Mouse (Mus musculus): ENCODE measurements around the gene Rbm26.

Rbm26 gene

DNA sequence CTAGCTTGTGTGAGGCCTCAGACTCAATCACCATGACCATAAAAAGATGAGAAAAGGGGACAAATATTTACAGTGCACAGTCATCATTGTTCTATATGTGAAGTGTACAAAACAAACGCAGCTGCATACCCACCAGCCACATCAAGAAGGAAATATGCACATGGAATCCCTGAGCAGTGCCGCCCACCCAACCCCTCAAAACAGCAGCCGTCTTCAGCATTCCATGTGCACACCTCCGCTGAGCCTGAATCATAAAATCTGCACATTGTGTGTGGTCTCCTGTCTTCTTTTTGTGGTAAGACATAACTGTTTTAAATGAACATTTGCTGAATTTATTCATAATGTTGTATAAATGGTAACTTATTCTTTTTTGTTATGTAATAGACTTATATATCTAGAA, 90.1 kb downstream of the Rbm26 start:
- no peak for DNase-seq (ENCODE audit: low read depth in 2 of 2, low spot score in 2 of 2)

DNA sequence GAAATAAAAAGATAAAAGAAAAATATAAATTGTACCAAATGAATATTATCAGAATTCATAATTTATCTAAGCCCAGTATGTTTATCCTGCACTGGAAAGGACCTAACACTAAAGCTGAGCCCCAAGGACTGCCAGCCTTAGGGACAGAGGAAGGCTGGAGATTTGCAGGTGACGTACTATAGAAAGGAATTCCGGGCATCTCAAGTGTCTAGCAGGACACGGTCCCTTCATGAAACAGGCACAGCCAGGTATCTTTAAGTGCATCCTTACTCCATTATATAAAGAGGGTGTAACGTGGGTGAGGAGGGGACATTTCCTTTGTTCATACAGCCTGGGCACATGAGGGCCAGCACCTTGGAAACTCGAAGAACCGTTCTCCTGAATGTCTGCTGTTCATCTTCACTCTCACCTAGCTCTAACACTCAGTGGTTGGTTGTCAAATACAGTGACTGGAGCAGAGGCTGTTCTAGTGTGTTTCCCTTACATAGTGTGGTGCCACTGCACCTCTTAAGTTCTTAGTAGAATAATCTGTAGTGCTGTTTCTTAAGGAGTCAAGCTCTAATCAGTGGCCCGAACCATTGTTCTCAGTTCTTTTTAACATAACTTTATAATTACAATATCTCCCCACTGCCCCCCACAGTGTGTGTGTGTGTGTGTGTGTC, 91.7 kb downstream of the Rbm26 start:
- no peak for DNase-seq (ENCODE audit: low read depth in 2 of 2, low spot score in 2 of 2)

GRCm38 (mm10) chr14:105084757-105085330, 92.3 kb downstream of the Rbm26 start:
- DNase-seq (ENCODE audit: low read depth in 2 of 2, low spot score in 2 of 2): no peak

GRCm38 (mm10) chr14:105084106-105084505, 93.0 kb downstream of the Rbm26 start:
- DNase-seq (ENCODE audit: low read depth in 2 of 2, low spot score in 2 of 2): no peak

- DNase-seq (ENCODE audit: low read depth in 2 of 2, low spot score in 2 of 2): no peak
These were observed 102.4 kb downstream of the Rbm26 start for GRCm38 (mm10) chr14:105074776-105075175.

DNA sequence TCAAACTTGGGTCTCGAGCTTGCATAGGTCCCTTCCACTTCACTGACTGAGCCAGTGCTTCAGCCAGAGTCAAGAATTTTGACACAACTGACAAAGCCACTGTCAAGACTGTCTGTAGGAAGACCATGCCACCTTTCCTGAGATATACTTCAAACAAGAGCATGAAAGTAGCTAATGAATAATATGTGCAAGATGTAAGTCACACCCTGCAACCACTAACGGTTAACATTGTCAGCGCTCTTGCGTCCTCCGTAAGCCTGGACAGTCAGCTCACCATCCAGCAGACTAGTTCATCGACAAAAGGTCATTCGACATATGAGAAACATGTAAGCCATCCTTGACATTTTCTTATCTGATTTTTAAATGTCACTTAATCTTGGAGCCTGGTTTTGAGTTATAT, 102.8 kb downstream of the Rbm26 start:
- no peak for DNase-seq (ENCODE audit: low read depth in 2 of 2, low spot score in 2 of 2)

DNA sequence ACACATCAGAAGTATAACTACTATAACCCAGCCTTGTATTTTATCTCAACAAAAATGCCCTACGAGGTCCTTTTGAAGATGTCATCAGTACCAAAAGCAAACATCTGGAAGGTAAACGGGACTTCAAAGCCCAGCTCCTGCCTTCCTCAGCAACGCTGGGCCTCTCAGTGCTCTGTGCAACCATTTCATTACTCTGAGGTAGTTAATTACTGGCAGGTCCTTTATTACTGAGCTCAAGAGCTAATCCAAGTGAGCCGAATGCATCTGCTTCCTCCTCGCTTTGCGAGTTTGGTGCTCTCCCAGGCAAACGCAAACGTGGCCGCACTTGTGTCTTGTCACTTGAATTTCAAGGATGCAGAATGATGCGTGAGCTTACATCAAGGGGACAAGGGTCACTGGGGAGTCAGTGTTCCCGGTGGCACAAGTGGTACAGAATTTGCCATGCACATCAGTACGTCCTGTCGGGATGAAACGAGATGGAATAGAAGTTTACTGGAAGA, 106.1 kb downstream of the Rbm26 start:
- no peak for DNase-seq (ENCODE audit: low read depth in 2 of 2, low spot score in 2 of 2)

DNA sequence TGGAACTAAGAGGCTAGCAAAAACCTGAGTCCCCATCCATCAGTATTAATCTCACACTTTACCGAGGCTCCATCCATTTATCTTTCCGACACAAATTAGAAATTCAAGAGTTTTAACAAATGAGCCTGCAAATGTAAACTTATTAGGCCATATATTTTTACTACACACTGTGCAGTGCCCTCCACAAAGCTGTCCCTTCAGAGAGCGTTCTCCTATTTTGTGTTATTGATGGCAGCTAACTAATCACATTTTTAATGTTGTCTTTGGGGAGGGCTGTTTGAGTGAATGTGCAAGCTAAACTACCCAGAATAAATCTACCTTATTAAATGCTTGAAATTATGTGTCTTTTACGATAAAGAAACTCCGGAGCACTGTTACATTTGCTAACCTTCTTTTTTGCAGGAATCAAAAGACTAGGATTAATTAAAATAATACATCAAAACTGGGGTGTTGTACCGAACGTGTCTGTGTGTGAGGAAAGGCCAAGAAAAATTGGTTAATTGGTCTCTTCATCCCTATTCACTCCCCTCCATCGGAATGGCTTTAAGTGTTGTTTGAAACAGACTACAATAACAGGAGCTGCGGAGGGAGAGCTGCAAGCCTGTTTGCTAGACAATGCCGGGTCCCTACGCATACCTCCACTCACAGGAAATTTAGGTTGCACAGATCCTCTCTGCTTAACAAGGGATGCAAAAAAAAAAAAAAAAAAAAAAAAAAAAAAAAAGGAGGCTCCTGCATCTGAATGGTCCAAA, 106.7 kb downstream of the Rbm26 start:
- no peak for DNase-seq (ENCODE audit: low read depth in 2 of 2, low spot score in 2 of 2)

DNA sequence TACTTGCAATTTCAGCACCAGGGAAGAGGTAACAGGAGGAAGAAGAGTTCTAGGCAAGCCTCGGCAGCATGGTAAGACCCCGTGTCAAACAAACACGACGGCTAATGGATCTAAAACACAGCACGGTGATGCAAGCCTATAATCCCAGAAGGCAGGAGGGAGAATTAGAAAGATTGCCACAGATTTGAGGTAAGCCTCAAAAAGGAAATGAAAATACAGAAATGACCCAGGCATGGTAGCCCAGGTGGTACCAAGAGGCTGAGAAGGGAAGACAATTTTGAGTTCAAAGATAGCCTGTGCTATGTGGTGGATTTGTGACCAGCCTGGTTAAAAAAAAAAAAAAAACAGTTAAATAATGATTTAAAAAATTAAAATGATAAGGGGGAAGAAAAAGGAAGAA, 109.1 kb downstream of the Rbm26 start:
- DNase-seq (ENCODE audit: low read depth in 2 of 2, low spot score in 2 of 2): no peak

DNA sequence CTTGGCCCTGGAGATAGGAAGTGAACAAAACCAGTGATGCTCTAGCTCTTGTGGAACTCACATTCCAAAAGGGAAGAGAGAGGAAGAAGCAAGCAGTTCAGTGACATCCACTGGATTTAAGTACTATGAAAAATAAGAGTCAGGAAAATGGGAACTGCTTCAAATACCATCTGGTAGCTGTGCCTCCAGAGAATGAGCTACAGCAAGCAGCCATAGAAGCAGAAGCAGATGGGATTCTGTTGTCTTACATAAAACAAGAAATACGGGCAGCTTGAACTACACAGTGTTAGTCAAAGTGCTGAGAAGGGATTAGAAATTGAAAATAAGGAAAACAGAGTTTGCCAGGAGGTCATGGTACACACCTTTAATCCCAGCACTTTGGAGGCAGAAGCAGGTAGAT, 112.9 kb downstream of the Rbm26 start:
- no peak for DNase-seq (ENCODE audit: low read depth in 2 of 2, low spot score in 2 of 2)

DNA sequence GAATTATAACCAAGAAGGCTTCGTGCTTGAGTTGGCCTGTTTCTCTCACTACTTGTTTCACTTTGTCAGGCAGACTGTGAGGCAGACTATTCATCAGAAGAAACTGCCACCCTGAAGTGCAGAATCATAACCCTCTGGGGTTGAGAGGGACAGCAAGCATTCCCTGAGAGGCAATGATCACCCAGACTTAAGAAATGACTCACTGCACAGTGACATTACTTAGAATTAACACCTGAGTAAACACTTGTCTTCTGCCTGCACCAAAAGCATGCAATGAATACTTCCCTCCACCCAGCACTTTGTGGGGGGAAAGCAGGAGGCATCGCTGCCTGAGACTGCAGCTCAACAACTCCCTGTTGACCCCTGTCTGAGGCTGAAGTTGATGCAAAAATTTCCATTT, 115.9 kb downstream of the Rbm26 start:
- DNase-seq (ENCODE audit: low read depth in 2 of 2, low spot score in 2 of 2): no peak

DNA sequence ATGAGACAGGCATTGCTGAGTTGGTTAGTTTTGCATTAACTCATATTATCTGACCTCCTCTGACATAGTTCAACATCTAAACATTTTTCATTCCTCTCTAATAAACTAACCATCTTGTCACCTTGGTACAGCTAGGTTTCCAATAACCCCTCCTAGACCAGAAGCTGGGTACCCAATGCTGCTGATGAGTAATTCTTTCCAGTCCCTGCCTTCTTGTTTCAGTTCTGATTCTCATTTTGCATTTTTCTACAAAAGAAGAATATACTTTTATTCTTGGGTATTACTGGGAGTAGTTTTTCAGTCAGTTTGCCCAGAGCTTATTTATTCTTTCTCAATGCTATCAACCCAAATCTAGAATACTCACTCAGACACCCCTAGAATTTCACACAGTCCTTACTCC, 119.2 kb downstream of the Rbm26 start:
- no peak for DNase-seq (ENCODE audit: low read depth in 2 of 2, low spot score in 2 of 2)

All from CD8-positive naive resting alpha-beta T cell, adult 2 months (primary cell).